Mouse (Mus musculus): ENCODE measurements around the gene Rfesd. TPM values are rescaled to one million over a fixed set of nuclear protein-coding genes. Genes with fewer than 3 reads are reported as not detected.

Gene Rfesd
- 18.8 and 19.0 TPM in 2 replicates for polyA plus RNA-seq (2015; fragmentation: Nextera tagmentation; extraction: Ambion mirVana)

GRCm38 (mm10) chr13:76017974-76018843, at the start of gene Rfesd:
Gene Rfesd (minus strand): TSS chr13:76018719.
- WGBS = under 1% methylated on average over 50 of the region's 50 CpGs
- Histone ChIP-seq H3K4me1 (peaks cover 9% of the 10 kb centered on the region), H3K27ac (peak within 1 kb of the TSS; percentile 87), H3K4me2 (peak within 1 kb of the TSS; percentile 56), H3K27me3 (replicated peaks) (no peaks in the 10 kb centered on the region), H3K36me3 (replicated peaks) (no peaks in the 10 kb centered on the region), H3K4me3 (peak within 1 kb of the TSS; percentile 54), H3K9ac (peak within 1 kb of the TSS; percentile 76), H3K9me3 (no peaks in the 10 kb centered on the region)
- ATAC-seq (replicated peaks) = peak; percentile 100

GRCm38 (mm10) chr13:76064363-76064945, 45.9 kb upstream of the Rfesd start:
- Histone ChIP-seq H3K27me3 (replicated peaks) (no peaks in the 10 kb centered on the region), H3K4me3 (no peak overlapping the region), H3K4me2 (no peak overlapping the region), H3K9ac (no peak overlapping the region), H3K9me3 (no peaks in the 10 kb centered on the region), H3K4me1 (no peaks in the 10 kb centered on the region), H3K36me3 (replicated peaks) (0 out of 2 replicates have a peak, but pooled peaks cover 6% of the 10 kb centered on the region), H3K27ac (no peak overlapping the region)
- 94% methylated on average over 13 of the region's 13 CpGs for WGBS
- ATAC-seq (replicated peaks) = no peak

GRCm38 (mm10) chr13:76063548-76063947, 45.0 kb upstream of the Rfesd start:
- no peaks in the 10 kb centered on the region for H3K27me3 ChIP-seq (replicated peaks)
- no peak overlapping the region for H3K27ac ChIP-seq
- H3K9ac ChIP-seq = no peak overlapping the region
- no peaks in the 10 kb centered on the region for H3K4me1 ChIP-seq
- H3K4me2 ChIP-seq = no peak overlapping the region
- WGBS = 92% methylated on average over 4 of the region's 4 CpGs
- no peak overlapping the region for H3K4me3 ChIP-seq
- H3K9me3 ChIP-seq = no peaks in the 10 kb centered on the region
- ATAC-seq (replicated peaks) = no peak
- H3K36me3 ChIP-seq (replicated peaks) = 0 out of 2 replicates have a peak, but pooled peaks cover 6% of the 10 kb centered on the region

- H3K4me2 ChIP-seq = no peak overlapping the region
- H3K9me3 ChIP-seq = no peaks in the 10 kb centered on the region
- 97% methylated on average over 3 of the region's 3 CpGs for WGBS
- H3K27ac ChIP-seq = no peak overlapping the region
- H3K36me3 ChIP-seq (replicated peaks) = 0 out of 2 replicates have a peak, but pooled peaks cover 6% of the 10 kb centered on the region
- no peak for ATAC-seq (replicated peaks)
- H3K4me1 ChIP-seq = no peaks in the 10 kb centered on the region
- H3K4me3 ChIP-seq = no peak overlapping the region
- no peak overlapping the region for H3K9ac ChIP-seq
- peaks cover 8% of the 10 kb centered on the region for H3K27me3 ChIP-seq (replicated peaks)
Measured at GRCm38 (mm10) chr13:76062569-76062968, 44.0 kb upstream of the Rfesd start.

GRCm38 (mm10) chr13:76062126-76062525, 43.6 kb upstream of the Rfesd start:
- 0 out of 2 replicates have a peak, but pooled peaks cover 6% of the 10 kb centered on the region for H3K36me3 ChIP-seq (replicated peaks)
- H3K4me3 ChIP-seq = no peak overlapping the region
- H3K4me2 ChIP-seq = no peak overlapping the region
- 96% methylated on average over 3 of the region's 3 CpGs for WGBS
- H3K4me1 ChIP-seq = no peaks in the 10 kb centered on the region
- no peaks in the 10 kb centered on the region for H3K9me3 ChIP-seq
- ATAC-seq (replicated peaks) = no peak
- H3K27me3 ChIP-seq (replicated peaks) = peaks cover 12% of the 10 kb centered on the region
- H3K27ac ChIP-seq = no peak overlapping the region
- H3K9ac ChIP-seq = no peak overlapping the region

GRCm38 (mm10) chr13:76059591-76059990, 41.1 kb upstream of the Rfesd start:
- no peak overlapping the region for H3K9ac ChIP-seq
- no peaks in the 10 kb centered on the region for H3K9me3 ChIP-seq
- H3K27ac ChIP-seq = no peak overlapping the region
- peaks cover 15% of the 10 kb centered on the region for H3K27me3 ChIP-seq (replicated peaks)
- 92% methylated on average over 4 of the region's 4 CpGs for WGBS
- H3K4me1 ChIP-seq = peaks cover 15% of the 10 kb centered on the region; the same call in 1 of the 2 replicates
- H3K36me3 ChIP-seq (replicated peaks) = 0 out of 2 replicates have a peak, but pooled peaks cover 3% of the 10 kb centered on the region
- no peak overlapping the region for H3K4me3 ChIP-seq
- H3K4me2 ChIP-seq = no peak overlapping the region
- no peak for ATAC-seq (replicated peaks)

- H3K4me1 ChIP-seq = peaks cover 15% of the 10 kb centered on the region; the same call in 1 of the 2 replicates
- H3K4me2 ChIP-seq = peak overlapping the region; percentile 80
- WGBS = 72% methylated on average over 10 of the region's 10 CpGs
- no peak overlapping the region for H3K9ac ChIP-seq
- ATAC-seq (replicated peaks) = no peak
- H3K27ac ChIP-seq = no peak overlapping the region
- no peaks in the 10 kb centered on the region for H3K9me3 ChIP-seq
- H3K27me3 ChIP-seq (replicated peaks) = peaks cover 31% of the 10 kb centered on the region
- no peak overlapping the region for H3K4me3 ChIP-seq
- H3K36me3 ChIP-seq (replicated peaks) = 0 out of 2 replicates have a peak, but pooled peaks cover 3% of the 10 kb centered on the region
Measured at GRCm38 (mm10) chr13:76057267-76058069, 38.9 kb upstream of the Rfesd start.

GRCm38 (mm10) chr13:76056896-76057266, 38.4 kb upstream of the Rfesd start, which contains the start of gene Gpr150:
Gene Gpr150 (minus strand): TSS chr13:76056996.
- 20% methylated on average over 10 of the region's 10 CpGs for WGBS
- H3K4me1 ChIP-seq = peaks cover 15% of the 10 kb centered on the region; the same call in 1 of the 2 replicates
- H3K36me3 ChIP-seq (replicated peaks) = no peaks in the 10 kb centered on the region
- no peaks in the 10 kb centered on the region for H3K9me3 ChIP-seq
- H3K27me3 ChIP-seq (replicated peaks) = peaks cover 31% of the 10 kb centered on the region
- peak within 1 kb of the TSS; percentile 55 for H3K27ac ChIP-seq
- peak within 1 kb of the TSS; percentile 37 for H3K9ac ChIP-seq
- peak within 1 kb of the TSS; percentile 56 for H3K4me3 ChIP-seq
- peak within 1 kb of the TSS; percentile 80 for H3K4me2 ChIP-seq
- no peak; the same call in 1 of the 2 replicates for ATAC-seq (replicated peaks)

- Histone ChIP-seq H3K4me2 (peak overlapping the region; percentile 80), H3K27ac (peak overlapping the region; percentile 55), H3K9me3 (no peaks in the 10 kb centered on the region), H3K36me3 (replicated peaks) (no peaks in the 10 kb centered on the region), H3K4me3 (peak overlapping the region; percentile 56), H3K27me3 (replicated peaks) (peaks cover 31% of the 10 kb centered on the region), H3K4me1 (peaks cover 15% of the 10 kb centered on the region; the same call in 1 of the 2 replicates), H3K9ac (peak overlapping the region; percentile 37)
- under 1% methylated on average over 33 of the region's 34 CpGs for WGBS
- ATAC-seq (replicated peaks) = peak; percentile 96
Measured at GRCm38 (mm10) chr13:76056261-76056724, 37.8 kb upstream of the Rfesd start.

- H3K36me3 ChIP-seq (replicated peaks) = no peaks in the 10 kb centered on the region
- H3K9ac ChIP-seq = peak overlapping the region; percentile 37
- H3K9me3 ChIP-seq = no peaks in the 10 kb centered on the region
- peaks cover 15% of the 10 kb centered on the region; the same call in 1 of the 2 replicates for H3K4me1 ChIP-seq
- peak overlapping the region; percentile 80 for H3K4me2 ChIP-seq
- peak overlapping the region; percentile 55 for H3K27ac ChIP-seq
- peaks cover 31% of the 10 kb centered on the region for H3K27me3 ChIP-seq (replicated peaks)
- peak overlapping the region; percentile 56 for H3K4me3 ChIP-seq
- WGBS = under 1% methylated on average over 59 of the region's 59 CpGs
- ATAC-seq (replicated peaks) = peak; percentile 80
Measured at GRCm38 (mm10) chr13:76055391-76056232, 37.1 kb upstream of the Rfesd start.

GRCm38 (mm10) chr13:76044971-76045370, 26.5 kb upstream of the Rfesd start:
- Histone ChIP-seq H3K36me3 (replicated peaks) (no peaks in the 10 kb centered on the region), H3K4me2 (no peak overlapping the region), H3K9me3 (no peaks in the 10 kb centered on the region), H3K27ac (no peak overlapping the region), H3K27me3 (replicated peaks) (no peaks in the 10 kb centered on the region), H3K4me1 (no peaks in the 10 kb centered on the region), H3K4me3 (no peak overlapping the region), H3K9ac (no peak overlapping the region)
- ATAC-seq (replicated peaks) = no peak

Measured in midbrain, embryonic 15.5 days (tissue).